Mouse (Mus musculus): ENCODE data around the gene E2f2.

GRCm38 (mm10) chr4:136210931-136211330 is 38.7 kb downstream of the E2f2 start:
- TF ChIP-seq EP300 (IDR thresholded peaks at IDR 0.05; ENCODE audit: low read depth) (no peak), CTCF (IDR thresholded peaks at IDR 0.05; ENCODE audit: low read depth) (no peak)
